Mouse (Mus musculus): Measurements from ENCODE around the gene Setd5.

Setd5 gene

DNA sequence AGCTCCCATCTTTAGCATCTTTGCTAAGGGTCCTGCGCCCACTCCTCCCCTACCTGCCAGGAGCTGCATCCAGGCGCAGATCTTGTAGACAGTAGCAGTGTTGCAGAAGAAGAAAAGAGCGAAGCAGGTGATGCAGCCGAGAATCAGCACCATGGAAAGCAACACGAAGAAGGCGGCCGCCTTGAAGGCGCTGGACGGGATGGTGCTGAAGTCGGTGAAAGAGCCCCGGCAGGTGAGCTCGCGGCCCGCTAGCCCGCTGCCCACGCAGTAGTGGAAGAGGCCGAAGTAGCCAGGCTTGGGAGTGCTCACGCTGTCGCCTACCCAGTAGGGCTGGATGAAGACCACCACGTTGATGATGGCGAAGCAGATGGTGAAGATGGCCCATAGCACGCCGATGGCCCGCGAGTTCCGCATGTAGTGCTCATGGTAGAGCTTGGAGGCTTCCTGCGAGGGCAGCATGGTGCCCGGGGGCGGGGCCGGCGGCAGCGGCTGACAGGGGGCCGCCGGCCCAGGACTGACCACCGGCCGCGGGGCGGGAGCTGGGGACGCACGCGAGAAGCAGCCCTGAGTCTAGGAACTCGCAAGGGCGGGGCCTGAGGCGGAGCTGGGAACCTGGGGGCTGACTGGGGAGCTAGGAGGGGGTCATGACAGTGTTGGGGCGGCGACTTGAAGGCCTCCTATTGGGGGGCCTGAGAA lies 116.7 kb downstream of the Setd5 start:
- peak; percentile 55 for DNase-seq

DNA sequence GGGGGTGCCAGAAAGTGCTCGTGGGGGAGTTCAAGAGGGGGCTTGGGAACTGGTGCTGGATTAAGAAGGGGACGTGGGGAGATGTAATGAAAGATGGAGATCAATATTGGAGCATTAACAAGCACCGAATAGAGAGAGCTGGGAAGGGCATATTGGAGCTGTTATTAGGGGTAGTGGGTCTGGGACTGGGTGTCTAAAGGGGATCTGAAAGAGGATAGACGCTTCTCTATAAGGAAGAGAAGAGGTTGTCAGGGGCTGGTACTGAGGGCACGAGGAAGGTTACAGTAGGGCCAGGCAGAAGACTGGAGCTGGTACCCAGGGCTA lies 117.3 kb downstream of the Setd5 start:
- no peak for DNase-seq

GRCm38 (mm10) chr6:113194841-113195595 lies 117.9 kb downstream of the Setd5 start, which contains the start of gene Lhfpl4:
Gene Lhfpl4 (minus strand): TSS chr6:113195384.
- DNase-seq: peak; percentile 83 to 87

- peak in 1 of 2 experiments; percentile 35 for DNase-seq
Measured at GRCm38 (mm10) chr6:113195596-113195992, 118.4 kb downstream of the Setd5 start.

Data from cerebellum, postnatal 14 days (tissue).